Mouse (Mus musculus): ENCODE measurements around the gene Myrf. TPM values are rescaled to one million over a fixed set of nuclear protein-coding genes. Genes with fewer than 3 reads are reported as not detected.
A peak's percentile ranks its signal among the peaks of the same experiment; 100 is the strongest.
"Not testable (repeated sequence)": the region's sequence is repeated elsewhere in the genome, so short reads cannot be mapped to it uniquely, and the experiment has no call there.

The Myrf gene
- polyA plus RNA-seq, 2 experiments: 3.5 to 6.4 TPM

DNA sequence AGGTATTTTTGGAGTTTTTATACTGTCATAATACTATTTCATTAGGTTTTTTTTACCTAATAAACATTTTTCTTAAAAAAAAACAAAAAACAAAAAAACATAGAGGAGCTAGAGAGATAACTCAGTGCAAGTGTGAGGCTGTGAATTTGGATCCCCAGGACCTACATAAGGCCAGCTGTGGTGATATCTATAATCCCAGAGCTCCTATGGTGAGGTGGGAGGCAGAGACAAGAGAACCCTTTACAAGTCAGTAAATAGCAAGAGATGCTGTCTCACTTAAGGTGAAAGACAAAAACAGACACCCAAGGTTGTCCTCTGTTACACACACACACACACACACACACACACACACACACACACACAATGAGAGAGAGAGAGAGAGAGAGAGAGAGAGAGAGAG, 71.4 kb downstream of the Myrf start:
- H3K27ac ChIP-seq: no peak overlapping the region
- ATAC-seq (ENCODE audit: insufficient read depth): no peak
- H3K4me2 ChIP-seq (ENCODE audit: low read depth): no peak overlapping the region
- no peaks in the 10 kb centered on the region for H3K9me3 ChIP-seq (ENCODE audit: control insufficient read depth, low read length)
- TF ChIP-seq CTCF (IDR thresholded peaks at IDR 0.05; ENCODE audit: low read depth) (no peak), EP300 (IDR thresholded peaks at IDR 0.05; ENCODE audit: low read depth) (peak; percentile 59; the same call in 1 of the 2 replicates)
- H3K27me3 ChIP-seq (ENCODE audit: control insufficient read depth, insufficient read depth, low read length): no peaks in the 10 kb centered on the region
- no peaks in the 10 kb centered on the region for H3K36me3 ChIP-seq (replicated peaks; ENCODE audit: control insufficient read depth, insufficient read depth, low read depth)
- DNase-seq (ENCODE audit: low read depth in 3 of 3, low spot score in 3 of 3): no peak
- no peak overlapping the region for H3K4me3 ChIP-seq (ENCODE audit: insufficient read depth in 1 of 2, low read depth in 2 of 2, low read length in 2 of 2)
- peaks cover 33 to 43% of the 10 kb centered on the region in 2 experiments for H3K4me1 ChIP-seq (replicated peaks; ENCODE audit: control insufficient read depth in 2 of 2, insufficient read depth in 2 of 2, low read length in 1 of 2)
- no peak overlapping the region for H3K9ac ChIP-seq (replicated peaks)

GRCm38 (mm10) chr19:10168441-10168840, 72.1 kb downstream of the Myrf start:
- no peak overlapping the region for H3K9ac ChIP-seq (replicated peaks)
- H3K27me3 ChIP-seq (ENCODE audit: control insufficient read depth, insufficient read depth, low read length): no peaks in the 10 kb centered on the region
- TF ChIP-seq CTCF (IDR thresholded peaks at IDR 0.05; ENCODE audit: low read depth) (no peak), EP300 (IDR thresholded peaks at IDR 0.05; ENCODE audit: low read depth) (no peak)
- H3K4me3 ChIP-seq (ENCODE audit: insufficient read depth in 1 of 2, low read depth in 2 of 2, low read length in 2 of 2): no peak overlapping the region
- no peaks in the 10 kb centered on the region for H3K9me3 ChIP-seq (ENCODE audit: control insufficient read depth, low read length)
- DNase-seq (ENCODE audit: low read depth in 3 of 3, low spot score in 3 of 3): no peak
- 79% methylated on average over 3 of the region's 3 CpGs for WGBS (ENCODE audit: insufficient replicate concordance)
- no peak overlapping the region for H3K4me2 ChIP-seq (ENCODE audit: low read depth)
- peaks cover 26 to 36% of the 10 kb centered on the region in 2 experiments for H3K4me1 ChIP-seq (replicated peaks; ENCODE audit: control insufficient read depth in 2 of 2, insufficient read depth in 2 of 2, low read length in 1 of 2)
- no peak overlapping the region for H3K27ac ChIP-seq
- H3K36me3 ChIP-seq (replicated peaks; ENCODE audit: control insufficient read depth, insufficient read depth, low read depth): no peaks in the 10 kb centered on the region
- no peak for ATAC-seq (ENCODE audit: insufficient read depth)

- Histone ChIP-seq H3K4me1 (replicated peaks; ENCODE audit: control insufficient read depth in 2 of 2, insufficient read depth in 2 of 2, low read length in 1 of 2) (peaks cover 21 to 31% of the 10 kb centered on the region in 2 experiments), H3K36me3 (replicated peaks; ENCODE audit: control insufficient read depth, insufficient read depth, low read depth) (no peaks in the 10 kb centered on the region), H3K4me3 (ENCODE audit: insufficient read depth in 1 of 2, low read depth in 2 of 2, low read length in 2 of 2) (no peak overlapping the region), H3K9me3 (ENCODE audit: control insufficient read depth, low read length) (no peaks in the 10 kb centered on the region), H3K4me2 (ENCODE audit: low read depth) (no peak overlapping the region), H3K27ac (no peak overlapping the region), H3K9ac (replicated peaks) (no peak overlapping the region), H3K27me3 (ENCODE audit: control insufficient read depth, insufficient read depth, low read length) (no peaks in the 10 kb centered on the region)
- no peak for TF ChIP-seq CTCF (IDR thresholded peaks at IDR 0.05; ENCODE audit: low read depth)
- no peak for TF ChIP-seq EP300 (IDR thresholded peaks at IDR 0.05; ENCODE audit: low read depth)
- WGBS (ENCODE audit: insufficient replicate concordance): 74% methylated on average over 1 of the region's 1 CpGs
- DNase-seq (ENCODE audit: low read depth in 3 of 3, low spot score in 3 of 3): no peak
- ATAC-seq (ENCODE audit: insufficient read depth): no peak
Observed at GRCm38 (mm10) chr19:10167951-10168350, 72.6 kb downstream of the Myrf start.

GRCm38 (mm10) chr19:10167112-10167511, 73.4 kb downstream of the Myrf start:
- no peaks in the 10 kb centered on the region for H3K36me3 ChIP-seq (replicated peaks; ENCODE audit: control insufficient read depth, insufficient read depth, low read depth)
- WGBS (ENCODE audit: insufficient replicate concordance): 53% methylated on average over 4 of the region's 4 CpGs
- ATAC-seq (ENCODE audit: insufficient read depth) (no peak), DNase-seq (ENCODE audit: low read depth in 3 of 3, low spot score in 3 of 3) (no peak)
- H3K27me3 ChIP-seq (ENCODE audit: control insufficient read depth, insufficient read depth, low read length): no peaks in the 10 kb centered on the region
- H3K4me2 ChIP-seq (ENCODE audit: low read depth): no peak overlapping the region
- H3K4me1 ChIP-seq (replicated peaks; ENCODE audit: control insufficient read depth in 2 of 2, insufficient read depth in 2 of 2, low read length in 1 of 2): peaks cover 13 to 23% of the 10 kb centered on the region in 2 experiments
- TF ChIP-seq CTCF (IDR thresholded peaks at IDR 0.05; ENCODE audit: low read depth): no peak
- TF ChIP-seq EP300 (IDR thresholded peaks at IDR 0.05; ENCODE audit: low read depth): no peak
- no peak overlapping the region for H3K9ac ChIP-seq (replicated peaks)
- no peak overlapping the region for H3K27ac ChIP-seq
- no peak overlapping the region for H3K4me3 ChIP-seq (ENCODE audit: insufficient read depth in 1 of 2, low read depth in 2 of 2, low read length in 2 of 2)
- no peaks in the 10 kb centered on the region for H3K9me3 ChIP-seq (ENCODE audit: control insufficient read depth, low read length)

DNA sequence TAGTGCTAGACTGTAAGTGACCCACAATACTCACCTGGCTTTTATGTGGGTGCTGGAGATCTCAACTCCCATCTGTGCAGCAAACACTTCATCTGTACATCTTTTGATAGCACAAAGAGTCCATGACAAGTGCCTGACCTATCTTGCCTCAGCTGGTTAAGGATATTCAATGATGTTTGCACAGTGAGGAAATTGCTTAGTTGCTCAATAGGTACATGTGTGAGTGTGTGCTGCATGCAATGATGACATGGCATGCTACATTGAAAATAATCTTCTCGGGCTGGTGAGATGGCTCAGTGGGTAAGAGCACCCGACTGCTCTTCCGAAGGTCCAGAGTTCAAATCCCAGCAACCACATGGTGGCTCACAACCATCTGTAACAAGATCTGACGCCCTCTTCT, 74.6 kb downstream of the Myrf start:
- peaks cover 5 to 13% of the 10 kb centered on the region in 2 experiments; a peak in 3 of 4 replicates for H3K4me1 ChIP-seq (replicated peaks; ENCODE audit: control insufficient read depth in 2 of 2, insufficient read depth in 2 of 2, low read length in 1 of 2)
- ATAC-seq (ENCODE audit: insufficient read depth); H3K27ac ChIP-seq; H3K9ac ChIP-seq (replicated peaks); H3K4me2 ChIP-seq (ENCODE audit: low read depth); H3K36me3 ChIP-seq (replicated peaks; ENCODE audit: control insufficient read depth, insufficient read depth, low read depth); DNase-seq (ENCODE audit: low read depth in 3 of 3, low spot score in 3 of 3); H3K9me3 ChIP-seq (ENCODE audit: control insufficient read depth, low read length); H3K4me3 ChIP-seq (ENCODE audit: insufficient read depth in 1 of 2, low read depth in 2 of 2, low read length in 2 of 2); H3K27me3 ChIP-seq (ENCODE audit: control insufficient read depth, insufficient read depth, low read length): not testable (repeated sequence)
- 63% methylated on average over 3 of the region's 4 CpGs for WGBS (ENCODE audit: insufficient replicate concordance)
